Mouse (Mus musculus) heart, postnatal 25 days (tissue): Measurements from ENCODE around the gene Gm20388. TPM values are rescaled to one million over a fixed set of nuclear protein-coding genes. Genes with fewer than 3 reads are reported as not detected.

Experiments used
- DNase-seq: peaks from one replicate; pipeline ENCODE4 v3.0.0; 2022; ENCODE audit warnings: low spot score
- intact Hi-C: fragments of 180-260 bp; cut with DNase I; formaldehyde crosslinking; loops from one replicate; pipeline ENCODE4 v1.15.1; 2025
- total RNA-seq, 2 experiments: library from RNA; stranded (reverse); gene quantifications; 2 replicates each; pipeline ENCODE4 v1.2.3; 2021

Gene Gm20388
- total RNA-seq, 2 experiments from 2014 or later = 2.7 TPM; not detected in 1

- no peak for DNase-seq
- intact Hi-C loops = no loop called here
These were observed 2019.4 kb downstream of the Gm20388 start for GRCm38 (mm10) chr8:121930047-121930446.

GRCm38 (mm10) chr8:121931571-121931970, 2020.9 kb downstream of the Gm20388 start:
- intact Hi-C loops = no loop called here
- no peak for DNase-seq

- intact Hi-C loops = no loop called here
- peak; percentile 20 for DNase-seq
These were observed 2021.5 kb downstream of the Gm20388 start for GRCm38 (mm10) chr8:121932026-121932667.

- DNase-seq = no peak
- intact Hi-C loops = no loop called here
These were observed 2022.3 kb downstream of the Gm20388 start for GRCm38 (mm10) chr8:121932668-121933520.

- intact Hi-C loops = no loop called here
- no peak for DNase-seq
These were observed 2023.9 kb downstream of the Gm20388 start for GRCm38 (mm10) chr8:121934506-121934905.

- intact Hi-C loops = no loop called here
- no peak for DNase-seq
These were observed 2024.3 kb downstream of the Gm20388 start for GRCm38 (mm10) chr8:121934923-121935322.

GRCm38 (mm10) chr8:121935341-121936294, 2025.0 kb downstream of the Gm20388 start:
- no peak for DNase-seq

GRCm38 (mm10) chr8:121936391-121936790, 2025.8 kb downstream of the Gm20388 start:
- intact Hi-C loops = no loop called here
- DNase-seq = no peak

More at GRCm38 (mm10) chr8:121935341-121936294, 2025.0 kb downstream of the Gm20388 start:
- intact Hi-C loops = no loop called here

- intact Hi-C loops = no loop called here
- DNase-seq = no peak
These were observed 2028.1 kb downstream of the Gm20388 start for GRCm38 (mm10) chr8:121938732-121939131.

GRCm38 (mm10) chr8:121943057-121943540, 2032.5 kb downstream of the Gm20388 start:
- intact Hi-C loops = no loop called here

GRCm38 (mm10) chr8:121943716-121944115, 2033.1 kb downstream of the Gm20388 start:
- intact Hi-C loops = no loop called here
- DNase-seq = no peak

More at GRCm38 (mm10) chr8:121943057-121943540, 2032.5 kb downstream of the Gm20388 start:
- DNase-seq = no peak

GRCm38 (mm10) chr8:121944831-121945230, 2034.2 kb downstream of the Gm20388 start, which contains the start of gene Car5a:
Gene Car5a, minus strand, starts transcription at chr8:121944904.
- intact Hi-C loops = no loop called here
- no peak for DNase-seq

- intact Hi-C loops = no loop called here
- DNase-seq = no peak
These were observed 2035.7 kb downstream of the Gm20388 start for GRCm38 (mm10) chr8:121946351-121946750.

- no peak for DNase-seq
- intact Hi-C loops = no loop called here
These were observed 2036.6 kb downstream of the Gm20388 start for GRCm38 (mm10) chr8:121947047-121947752.

- intact Hi-C loops = no loop called here
- peak; percentile 87 for DNase-seq
These were observed 2037.1 kb downstream of the Gm20388 start for GRCm38 (mm10) chr8:121947753-121948141.

GRCm38 (mm10) chr8:121948321-121949145, 2037.9 kb downstream of the Gm20388 start:
- intact Hi-C loops = no loop called here
- DNase-seq = no peak

GRCm38 (mm10) chr8:121949222-121949800, 2038.7 kb downstream of the Gm20388 start, which contains the start of gene Banp:
Gene Banp, plus strand, starts transcription at chr8:121949750.
- no peak for DNase-seq
- intact Hi-C loops = no loop called here
